Mouse (Mus musculus): Measurements from ENCODE around the gene Plin4. TPM values are rescaled to one million over a fixed set of nuclear protein-coding genes. Genes with fewer than 3 reads are reported as not detected.
"Not testable (repeated sequence)": the region's sequence is repeated elsewhere in the genome, so short reads cannot be mapped to it uniquely, and the experiment has no call there.

The Plin4 gene
- polyA plus RNA-seq, 1 experiment from 2014 or later: not detected

GRCm38 (mm10) chr17:56074097-56074826, 35.3 kb downstream of the Plin4 start:
- peak; percentile 18 for ATAC-seq (ENCODE audit: low read depth)
- H3K9ac ChIP-seq: peak overlapping the region; percentile 75
- peak overlapping the region; percentile 93 for H3K27ac ChIP-seq
- peak overlapping the region; percentile 67 for H3K4me3 ChIP-seq (replicated peaks)
- peak overlapping the region; percentile 83 for H3K4me2 ChIP-seq
- 8% methylated on average over 22 of the region's 22 CpGs for WGBS (ENCODE audit: insufficient replicate concordance)
- H3K36me3 ChIP-seq: peaks cover 37% of the 10 kb centered on the region
- H3K9me3 ChIP-seq (replicated peaks): no peaks in the 10 kb centered on the region
- H3K27me3 ChIP-seq: no peaks in the 10 kb centered on the region
- peaks cover 30% of the 10 kb centered on the region for H3K4me1 ChIP-seq (replicated peaks)
- DNase-seq: peak; percentile 84

- Histone ChIP-seq H3K27me3 (no peaks in the 10 kb centered on the region), H3K9me3 (replicated peaks) (no peaks in the 10 kb centered on the region), H3K36me3 (peaks cover 57% of the 10 kb centered on the region), H3K4me2 (no peak overlapping the region), H3K4me1 (replicated peaks) (peaks cover 24% of the 10 kb centered on the region), H3K27ac (no peak overlapping the region), H3K9ac (no peak overlapping the region), H3K4me3 (replicated peaks) (no peak overlapping the region)
- WGBS (ENCODE audit: insufficient replicate concordance): 83% methylated on average over 5 of the region's 5 CpGs
- no peak for ATAC-seq (ENCODE audit: low read depth)
- DNase-seq: no peak
Observed at GRCm38 (mm10) chr17:56072243-56072642, 37.4 kb downstream of the Plin4 start.

- ATAC-seq (ENCODE audit: low read depth) (no peak), DNase-seq (no peak)
- no peaks in the 10 kb centered on the region for H3K27me3 ChIP-seq
- H3K27ac ChIP-seq: no peak overlapping the region
- no peak overlapping the region for H3K9ac ChIP-seq
- no peak overlapping the region for H3K4me3 ChIP-seq (replicated peaks)
- no peaks in the 10 kb centered on the region for H3K9me3 ChIP-seq (replicated peaks)
- H3K36me3 ChIP-seq: peaks cover 68% of the 10 kb centered on the region
- H3K4me1 ChIP-seq (replicated peaks): peaks cover 24% of the 10 kb centered on the region
- no peak overlapping the region for H3K4me2 ChIP-seq
Observed at GRCm38 (mm10) chr17:56071126-56071525, 38.5 kb downstream of the Plin4 start.

- no peaks in the 10 kb centered on the region for H3K27me3 ChIP-seq
- no peak overlapping the region for H3K9ac ChIP-seq
- no peak for ATAC-seq (ENCODE audit: low read depth)
Observed at GRCm38 (mm10) chr17:56069066-56069465, 40.5 kb downstream of the Plin4 start.

GRCm38 (mm10) chr17:56066451-56066850, 43.2 kb downstream of the Plin4 start:
- Histone ChIP-seq H3K27me3 (no peaks in the 10 kb centered on the region), H3K9ac (no peak overlapping the region), H3K36me3 (peaks cover 100% of the 10 kb centered on the region), H3K27ac (no peak overlapping the region), H3K4me1 (replicated peaks) (peaks cover 12% of the 10 kb centered on the region), H3K4me3 (replicated peaks) (no peak overlapping the region), H3K9me3 (replicated peaks) (no peaks in the 10 kb centered on the region), H3K4me2 (no peak overlapping the region)
- ATAC-seq (ENCODE audit: low read depth): no peak
- DNase-seq: no peak

More at GRCm38 (mm10) chr17:56069066-56069465, 40.5 kb downstream of the Plin4 start:
- 96% methylated on average over 14 of the region's 14 CpGs for WGBS (ENCODE audit: insufficient replicate concordance)
- Histone ChIP-seq H3K9me3 (replicated peaks) (no peaks in the 10 kb centered on the region), H3K4me1 (replicated peaks) (peaks cover 8% of the 10 kb centered on the region), H3K4me3 (replicated peaks) (no peak overlapping the region), H3K27ac (no peak overlapping the region), H3K4me2 (no peak overlapping the region), H3K36me3 (peaks cover 89% of the 10 kb centered on the region)
- no peak for DNase-seq

GRCm38 (mm10) chr17:56065715-56066114, 43.9 kb downstream of the Plin4 start:
- H3K27me3 ChIP-seq; H3K9ac ChIP-seq; H3K27ac ChIP-seq; H3K4me2 ChIP-seq; DNase-seq; H3K4me3 ChIP-seq (replicated peaks); H3K9me3 ChIP-seq (replicated peaks); ATAC-seq (ENCODE audit: low read depth): not testable (repeated sequence)
- Histone ChIP-seq H3K36me3 (peaks cover 100% of the 10 kb centered on the region), H3K4me1 (replicated peaks) (peaks cover 12% of the 10 kb centered on the region)
- WGBS (ENCODE audit: insufficient replicate concordance): 74% methylated on average over 6 of the region's 6 CpGs

GRCm38 (mm10) chr17:56062081-56062480, 47.5 kb downstream of the Plin4 start:
- Histone ChIP-seq H3K9me3 (replicated peaks) (no peaks in the 10 kb centered on the region), H3K9ac (no peak overlapping the region), H3K4me3 (replicated peaks) (no peak overlapping the region), H3K27me3 (no peaks in the 10 kb centered on the region), H3K36me3 (peaks cover 100% of the 10 kb centered on the region), H3K4me1 (replicated peaks) (peaks cover 12% of the 10 kb centered on the region), H3K27ac (no peak overlapping the region), H3K4me2 (no peak overlapping the region)
- ATAC-seq (ENCODE audit: low read depth) (no peak), DNase-seq (no peak)
- WGBS (ENCODE audit: insufficient replicate concordance): 88% methylated on average over 7 of the region's 7 CpGs

GRCm38 (mm10) chr17:56057381-56058120, 52.1 kb downstream of the Plin4 start:
- Histone ChIP-seq H3K9me3 (replicated peaks) (no peaks in the 10 kb centered on the region), H3K36me3 (peaks cover 94% of the 10 kb centered on the region), H3K4me3 (replicated peaks) (no peak overlapping the region), H3K27ac (no peak overlapping the region), H3K27me3 (no peaks in the 10 kb centered on the region), H3K4me2 (no peak overlapping the region), H3K9ac (no peak overlapping the region), H3K4me1 (replicated peaks) (peaks cover 30% of the 10 kb centered on the region)
- ATAC-seq (ENCODE audit: low read depth) (no peak), DNase-seq (no peak)
- WGBS (ENCODE audit: insufficient replicate concordance): 90% methylated on average over 11 of the region's 11 CpGs

GRCm38 (mm10) chr17:56055945-56056678, 53.5 kb downstream of the Plin4 start:
- Histone ChIP-seq H3K4me3 (replicated peaks) (no peak overlapping the region), H3K4me2 (no peak overlapping the region), H3K27ac (no peak overlapping the region), H3K9ac (0 out of 2 replicates have a peak overlapping the region, but pooled peaks have one; percentile 1), H3K4me1 (replicated peaks) (peaks cover 30% of the 10 kb centered on the region), H3K36me3 (peaks cover 94% of the 10 kb centered on the region), H3K9me3 (replicated peaks) (no peaks in the 10 kb centered on the region), H3K27me3 (no peaks in the 10 kb centered on the region)
- WGBS (ENCODE audit: insufficient replicate concordance): 56% methylated on average over 4 of the region's 4 CpGs
- ATAC-seq (ENCODE audit: low read depth) (no peak), DNase-seq (no peak)

GRCm38 (mm10) chr17:56054938-56055337, 54.7 kb downstream of the Plin4 start:
- Histone ChIP-seq H3K36me3 (peaks cover 94% of the 10 kb centered on the region), H3K4me1 (replicated peaks) (peaks cover 30% of the 10 kb centered on the region), H3K9me3 (replicated peaks) (no peaks in the 10 kb centered on the region), H3K27me3 (no peaks in the 10 kb centered on the region), H3K27ac (no peak overlapping the region), H3K9ac (no peak overlapping the region), H3K4me3 (replicated peaks) (no peak overlapping the region), H3K4me2 (no peak overlapping the region)
- ATAC-seq (ENCODE audit: low read depth): no peak
- DNase-seq: no peak

- Histone ChIP-seq H3K9ac (no peak overlapping the region), H3K27ac (no peak overlapping the region), H3K4me1 (replicated peaks) (peaks cover 30% of the 10 kb centered on the region), H3K4me3 (replicated peaks) (no peak overlapping the region), H3K27me3 (no peaks in the 10 kb centered on the region), H3K36me3 (peaks cover 94% of the 10 kb centered on the region), H3K9me3 (replicated peaks) (no peaks in the 10 kb centered on the region), H3K4me2 (no peak overlapping the region)
- ATAC-seq (ENCODE audit: low read depth) (no peak), DNase-seq (no peak)
- 86% methylated on average over 5 of the region's 5 CpGs for WGBS (ENCODE audit: insufficient replicate concordance)
Observed at GRCm38 (mm10) chr17:56051369-56051768, 58.2 kb downstream of the Plin4 start.

All from liver, embryonic 13.5 days (tissue).